Mouse (Mus musculus): ENCODE data around the gene Slc25a34. TPM values are rescaled to one million over a fixed set of nuclear protein-coding genes. Genes with fewer than 3 reads are reported as not detected.

The Slc25a34 gene
- polyA plus RNA-seq, 2 experiments = 0.03 TPM; not detected in 1

- 2% methylated on average over 55 of the region's 57 CpGs for WGBS (ENCODE audit: insufficient replicate concordance)
Measured at GRCm38 (mm10) chr4:141599251-141600141, 24.1 kb downstream of the Slc25a34 start.

GRCm38 (mm10) chr4:141598894-141599250, 24.7 kb downstream of the Slc25a34 start:
- H3K9me3 ChIP-seq (ENCODE audit: control insufficient read depth, low read length) = no peaks in the 10 kb centered on the region
- no peak overlapping the region for H3K27ac ChIP-seq
- no peaks in the 10 kb centered on the region for H3K4me1 ChIP-seq (replicated peaks; ENCODE audit: control insufficient read depth in 2 of 2, insufficient read depth in 2 of 2, low read length in 1 of 2)
- H3K36me3 ChIP-seq (replicated peaks; ENCODE audit: control insufficient read depth, insufficient read depth, low read depth) = no peaks in the 10 kb centered on the region
- peak overlapping the region in 1 of 2 experiments; percentile 42; a peak in 1 of 4 replicates for H3K4me3 ChIP-seq (ENCODE audit: insufficient read depth in 1 of 2, low read depth in 2 of 2, low read length in 2 of 2)
- H3K27me3 ChIP-seq (ENCODE audit: control insufficient read depth, insufficient read depth, low read length) = peaks cover 34% of the 10 kb centered on the region
- no peak overlapping the region for H3K9ac ChIP-seq (replicated peaks)
- ATAC-seq (ENCODE audit: insufficient read depth) (no peak), DNase-seq (ENCODE audit: low read depth in 3 of 3, low spot score in 3 of 3) (no peak)
- 1% methylated on average over 9 of the region's 9 CpGs for WGBS (ENCODE audit: insufficient replicate concordance)
- TF ChIP-seq EP300 (IDR thresholded peaks at IDR 0.05; ENCODE audit: low read depth) (no peak), CTCF (IDR thresholded peaks at IDR 0.05; ENCODE audit: low read depth) (no peak)
- H3K4me2 ChIP-seq (ENCODE audit: low read depth) = no peak overlapping the region; the same call in 1 of the 2 replicates

More at GRCm38 (mm10) chr4:141599251-141600141, 24.1 kb downstream of the Slc25a34 start:
- Histone ChIP-seq H3K4me1 (replicated peaks; ENCODE audit: control insufficient read depth in 2 of 2, insufficient read depth in 2 of 2, low read length in 1 of 2) (no peaks in the 10 kb centered on the region), H3K27ac (no peak overlapping the region), H3K4me2 (ENCODE audit: low read depth) (peak overlapping the region; percentile 56), H3K4me3 (ENCODE audit: insufficient read depth in 1 of 2, low read depth in 2 of 2, low read length in 2 of 2) (peak overlapping the region; percentile 26 to 42), H3K9me3 (ENCODE audit: control insufficient read depth, low read length) (no peaks in the 10 kb centered on the region), H3K27me3 (ENCODE audit: control insufficient read depth, insufficient read depth, low read length) (peaks cover 34% of the 10 kb centered on the region), H3K36me3 (replicated peaks; ENCODE audit: control insufficient read depth, insufficient read depth, low read depth) (no peaks in the 10 kb centered on the region), H3K9ac (replicated peaks) (no peak overlapping the region)
- DNase-seq (ENCODE audit: low read depth in 3 of 3, low spot score in 3 of 3) (no peak), ATAC-seq (ENCODE audit: insufficient read depth) (no peak)
- TF ChIP-seq CTCF (IDR thresholded peaks at IDR 0.05; ENCODE audit: low read depth) (no peak), EP300 (IDR thresholded peaks at IDR 0.05; ENCODE audit: low read depth) (no peak)

DNA sequence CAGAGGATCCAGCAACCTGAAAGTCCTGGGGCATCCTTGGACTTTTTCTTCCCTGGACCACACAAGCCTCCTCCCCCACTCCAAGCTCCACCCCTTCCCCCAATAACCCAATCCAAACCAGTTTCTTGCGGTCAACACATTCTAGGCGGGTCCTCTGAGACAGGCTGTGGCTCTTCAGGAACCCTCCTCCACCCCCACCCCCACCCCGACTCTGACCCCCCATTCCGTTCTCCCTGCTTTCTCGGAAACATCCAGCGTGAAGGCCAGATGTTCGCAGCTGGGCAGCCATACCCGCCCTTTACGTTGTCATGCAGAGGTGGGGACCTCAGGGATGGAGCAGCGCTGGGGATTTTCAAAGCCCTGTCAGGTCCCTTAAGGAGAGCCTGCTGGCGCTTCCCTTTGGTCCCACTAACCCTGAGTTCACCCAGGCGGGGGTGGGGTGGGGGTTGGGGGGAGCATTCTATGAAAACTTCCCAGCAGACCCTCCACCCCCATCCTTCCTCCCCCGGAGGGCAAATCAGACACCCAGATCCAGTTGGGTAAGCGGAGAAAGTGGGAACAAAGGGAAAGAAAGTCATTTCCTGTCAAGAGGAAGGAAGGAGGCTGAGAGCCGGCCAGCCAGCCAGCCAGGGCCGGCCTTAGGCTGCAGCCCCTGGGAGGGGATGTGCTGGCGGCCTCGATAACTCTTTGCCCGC, 25.3 kb downstream of the Slc25a34 start:
- H3K36me3 ChIP-seq (replicated peaks; ENCODE audit: control insufficient read depth, insufficient read depth, low read depth) = no peaks in the 10 kb centered on the region
- WGBS (ENCODE audit: insufficient replicate concordance) = 4% methylated on average over 19 of the region's 19 CpGs
- H3K4me3 ChIP-seq (ENCODE audit: insufficient read depth in 1 of 2, low read depth in 2 of 2, low read length in 2 of 2) = no peak overlapping the region; a peak in 1 of 4 replicates
- peaks cover 34% of the 10 kb centered on the region for H3K27me3 ChIP-seq (ENCODE audit: control insufficient read depth, insufficient read depth, low read length)
- H3K9ac ChIP-seq (replicated peaks) = no peak overlapping the region
- H3K27ac ChIP-seq = no peak overlapping the region
- DNase-seq (ENCODE audit: low read depth in 3 of 3, low spot score in 3 of 3) = no peak
- no peak for ATAC-seq (ENCODE audit: insufficient read depth)
- no peak for TF ChIP-seq EP300 (IDR thresholded peaks at IDR 0.05; ENCODE audit: low read depth)
- H3K4me1 ChIP-seq (replicated peaks; ENCODE audit: control insufficient read depth in 2 of 2, insufficient read depth in 2 of 2, low read length in 1 of 2) = no peaks in the 10 kb centered on the region
- no peak overlapping the region for H3K4me2 ChIP-seq (ENCODE audit: low read depth)
- no peaks in the 10 kb centered on the region for H3K9me3 ChIP-seq (ENCODE audit: control insufficient read depth, low read length)

DNA sequence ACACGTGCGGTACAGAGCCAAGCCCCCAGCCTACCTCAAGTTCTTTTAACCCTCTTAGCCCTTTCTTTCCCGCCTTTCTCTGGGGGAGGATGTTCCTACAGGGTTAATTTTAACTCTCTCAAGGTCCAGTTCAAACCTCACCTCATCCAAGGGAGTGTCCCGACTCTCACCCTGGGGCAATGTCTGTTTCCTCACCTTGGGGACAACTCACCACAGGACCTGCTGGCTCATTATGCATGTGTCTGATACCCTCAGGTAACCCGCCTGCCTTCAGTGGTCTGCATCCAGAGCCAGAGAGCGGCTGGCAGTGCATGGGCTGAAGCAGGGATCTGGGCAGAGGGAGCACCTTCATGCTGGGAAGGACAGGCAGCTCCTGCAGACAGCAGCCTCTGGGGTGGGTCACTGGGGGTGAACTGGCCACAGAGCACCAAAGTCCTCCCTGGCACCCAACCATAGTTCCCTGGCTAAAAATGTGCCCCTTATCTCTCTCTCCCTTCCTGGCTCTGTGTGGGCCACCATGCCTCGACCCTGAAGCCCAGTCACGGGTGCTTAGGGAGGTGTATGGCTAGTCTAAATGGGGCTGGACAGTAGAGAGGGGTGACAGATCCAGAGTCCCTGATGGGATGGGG, 26.8 kb downstream of the Slc25a34 start:
- Histone ChIP-seq H3K9ac (replicated peaks) (no peak overlapping the region), H3K27me3 (ENCODE audit: control insufficient read depth, insufficient read depth, low read length) (peaks cover 34% of the 10 kb centered on the region), H3K27ac (no peak overlapping the region), H3K4me1 (replicated peaks; ENCODE audit: control insufficient read depth in 2 of 2, insufficient read depth in 2 of 2, low read length in 1 of 2) (no peaks in the 10 kb centered on the region), H3K9me3 (ENCODE audit: control insufficient read depth, low read length) (no peaks in the 10 kb centered on the region), H3K4me3 (ENCODE audit: insufficient read depth in 1 of 2, low read depth in 2 of 2, low read length in 2 of 2) (no peak overlapping the region), H3K4me2 (ENCODE audit: low read depth) (no peak overlapping the region), H3K36me3 (replicated peaks; ENCODE audit: control insufficient read depth, insufficient read depth, low read depth) (no peaks in the 10 kb centered on the region)
- ATAC-seq (ENCODE audit: insufficient read depth) (no peak), DNase-seq (ENCODE audit: low read depth in 3 of 3, low spot score in 3 of 3) (no peak)
- WGBS (ENCODE audit: insufficient replicate concordance) = 62% methylated on average over 8 of the region's 8 CpGs
- TF ChIP-seq CTCF (IDR thresholded peaks at IDR 0.05; ENCODE audit: low read depth) = no peak
- TF ChIP-seq EP300 (IDR thresholded peaks at IDR 0.05; ENCODE audit: low read depth) = no peak
